Mouse (Mus musculus): ENCODE measurements around the gene Tmem41b. TPM values are rescaled to one million over a fixed set of nuclear protein-coding genes. Genes with fewer than 3 reads are reported as not detected.
"Not testable (repeated sequence)": the region's sequence is repeated elsewhere in the genome, so short reads cannot be mapped to it uniquely, and the experiment has no call there.

The Tmem41b gene
- total RNA-seq, 2 experiments from 2014 or later = 28.6 to 41.6 TPM

DNA sequence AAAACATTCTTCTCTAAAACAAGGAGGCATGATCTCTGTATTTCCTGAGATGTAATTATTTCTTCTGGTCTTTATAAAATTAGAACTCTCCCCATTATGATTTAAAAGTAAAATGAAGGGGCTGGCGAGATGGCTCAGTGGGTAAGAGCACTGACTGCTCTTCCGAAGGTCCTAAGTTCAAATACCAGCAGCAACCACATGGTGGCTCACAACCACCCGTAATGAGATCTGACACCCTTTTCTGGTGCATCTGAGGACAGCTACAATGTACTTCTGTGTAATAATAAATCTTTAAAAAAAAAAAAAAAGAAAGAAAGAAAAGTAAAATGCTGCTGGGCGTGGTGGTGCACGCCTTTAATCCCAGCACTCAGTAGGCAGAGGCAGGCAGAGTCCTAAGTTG is 9.6 kb downstream of the Tmem41b start:
- not testable (repeated sequence) for DNase-seq

DNA sequence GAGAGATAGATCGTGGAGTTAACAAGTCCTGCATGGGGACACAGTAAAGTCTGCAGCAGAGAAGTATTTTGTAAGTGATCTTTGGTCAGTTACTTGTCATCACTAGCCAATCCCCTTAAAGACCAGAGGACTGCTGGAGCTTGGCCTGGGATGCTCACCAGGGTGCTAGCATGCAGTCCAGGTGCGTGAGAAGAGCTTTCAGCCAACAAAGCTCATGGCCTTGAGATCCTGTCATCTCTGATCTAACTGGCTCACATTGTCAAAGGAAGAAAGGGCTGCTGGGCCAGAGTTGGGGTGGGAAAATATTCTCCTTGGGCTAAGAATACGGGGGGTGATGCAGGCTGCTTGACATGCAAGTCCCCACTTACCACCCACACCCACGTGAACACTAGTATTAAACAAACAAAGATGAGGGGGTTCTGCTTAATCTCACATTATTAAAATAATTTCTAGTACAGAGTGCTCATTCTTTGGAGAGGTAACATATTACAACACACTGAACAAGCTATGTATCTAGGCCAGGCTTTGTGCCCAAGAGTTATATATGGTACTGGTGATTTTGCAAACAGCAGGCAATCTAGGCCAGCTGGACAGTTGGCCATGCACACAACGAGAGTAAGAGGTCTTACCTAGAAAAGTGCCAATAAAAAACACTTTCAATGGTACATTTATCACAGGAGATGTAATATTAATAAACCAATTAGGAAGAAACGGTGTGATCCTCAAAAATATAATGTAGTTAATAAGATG is 10.6 kb downstream of the Tmem41b start:
- DNase-seq = no peak

DNA sequence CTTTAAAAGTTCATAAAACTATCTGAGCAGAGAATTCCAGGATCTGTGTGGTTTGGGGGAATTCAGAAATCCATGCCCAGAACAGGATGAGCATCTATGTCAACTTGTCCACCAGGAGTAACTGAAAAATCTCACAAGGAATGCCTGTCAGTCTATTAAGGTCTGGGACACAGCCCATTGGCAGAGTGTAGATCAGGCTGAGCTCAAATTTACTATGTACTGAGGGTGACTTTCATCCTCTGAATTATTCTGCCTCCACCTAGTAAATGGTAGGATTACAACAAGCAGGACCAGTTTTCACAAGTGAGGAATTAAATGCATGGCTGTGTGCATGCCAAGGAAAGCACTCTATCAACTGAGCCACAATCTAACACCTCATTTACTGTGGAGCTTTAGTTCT is 17.2 kb downstream of the Tmem41b start:
- no peak for DNase-seq

DNA sequence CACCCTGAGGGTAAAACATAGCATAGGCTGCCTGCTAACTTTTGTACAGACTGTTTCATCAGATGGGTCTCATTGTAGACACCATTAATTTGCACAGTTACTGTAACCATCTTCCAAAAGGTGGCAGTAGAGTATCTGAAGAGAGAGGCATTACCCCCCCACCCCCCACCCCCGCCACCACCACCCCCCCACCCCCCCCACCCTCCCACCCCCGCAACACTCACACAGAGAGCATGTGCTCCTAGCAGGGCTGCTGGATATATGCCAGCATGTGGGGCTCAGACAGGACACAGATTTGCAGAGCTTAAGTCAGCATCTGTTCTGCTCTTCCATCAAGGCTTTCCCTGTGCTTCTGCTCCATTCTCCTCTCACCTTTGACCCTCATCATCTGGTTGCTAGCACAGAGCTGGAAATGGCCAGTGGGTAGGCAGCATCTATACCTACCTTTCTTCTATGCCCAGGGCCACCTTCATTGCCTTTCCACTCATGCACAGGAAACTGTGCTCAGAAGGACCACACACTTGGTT is 17.7 kb downstream of the Tmem41b start:
- peak; percentile 59 for DNase-seq

DNA sequence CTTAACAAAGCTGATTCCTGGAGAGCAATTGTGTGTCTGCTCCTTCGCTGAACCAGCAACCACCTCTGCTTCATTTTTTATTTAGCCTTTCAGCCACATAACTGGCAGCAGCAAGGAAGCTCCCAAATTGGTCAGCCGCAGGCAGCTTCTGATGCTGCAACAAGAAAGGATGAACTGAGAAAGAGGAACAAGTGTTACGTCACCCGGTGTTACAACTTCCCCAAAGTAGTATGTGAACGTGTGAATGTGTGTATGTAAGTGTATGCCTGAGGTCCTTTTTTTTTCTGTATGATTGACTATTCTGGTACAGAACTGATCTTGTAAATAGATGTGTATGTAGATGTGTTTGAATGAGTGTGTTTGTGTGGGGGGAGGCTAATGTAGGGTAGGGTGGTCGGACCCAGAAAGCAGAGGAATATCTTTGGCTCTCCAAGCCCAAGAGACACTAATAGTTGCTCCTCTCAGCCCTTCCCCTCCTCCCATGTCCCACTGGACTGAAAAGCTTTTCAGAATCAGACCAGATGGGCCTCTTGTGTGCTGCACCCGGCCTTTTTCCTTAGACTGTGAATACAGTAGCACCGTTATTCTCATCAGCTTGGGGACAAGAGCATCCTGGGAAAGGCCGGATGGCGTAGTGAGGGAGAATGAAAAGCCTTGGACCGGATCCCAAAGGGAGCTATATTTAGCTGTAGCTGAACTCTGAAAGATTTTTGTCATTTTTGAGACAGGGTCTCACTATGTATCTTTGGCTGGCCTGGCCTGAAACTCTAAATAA is 18.7 kb downstream of the Tmem41b start:
- DNase-seq = no peak

DNA sequence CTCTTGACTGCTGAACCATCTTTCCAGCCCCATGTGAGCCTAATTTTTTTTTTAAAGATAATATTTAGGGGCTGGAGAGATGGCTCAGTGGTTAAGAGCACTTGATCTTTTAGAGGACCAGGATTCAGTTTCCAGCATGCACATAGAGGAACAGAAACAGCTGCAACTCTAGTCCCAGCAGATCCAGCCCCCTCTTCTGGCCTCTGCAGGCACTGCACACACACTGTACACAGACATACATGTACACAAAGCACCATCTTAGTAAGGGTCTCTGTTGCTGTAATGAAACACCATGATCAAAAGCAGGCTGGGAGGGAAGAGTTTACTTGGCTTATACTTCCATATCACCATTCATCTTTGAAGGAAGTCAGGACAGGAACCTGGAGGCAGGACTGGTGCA is 21.1 kb downstream of the Tmem41b start:
- no peak for DNase-seq

DNA sequence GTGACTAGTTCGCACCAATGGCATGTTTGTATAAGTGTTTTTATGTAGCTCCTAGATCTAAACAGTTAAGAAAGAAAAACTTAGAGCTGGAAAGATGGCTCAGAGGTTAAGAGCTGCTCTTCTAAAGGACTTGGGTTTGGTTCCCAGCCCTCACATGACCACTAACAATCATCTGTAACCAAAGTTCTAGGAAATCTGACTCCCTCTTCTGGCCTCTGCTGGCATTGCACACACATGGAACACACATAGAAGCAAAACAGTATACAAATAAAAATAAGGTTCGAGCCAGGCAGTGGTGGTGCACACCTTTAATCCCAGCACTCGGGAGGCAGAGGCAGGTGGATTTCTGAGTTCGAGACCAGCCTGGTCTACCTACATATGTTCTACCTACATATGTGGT is 23.0 kb downstream of the Tmem41b start:
- no peak for DNase-seq

DNA sequence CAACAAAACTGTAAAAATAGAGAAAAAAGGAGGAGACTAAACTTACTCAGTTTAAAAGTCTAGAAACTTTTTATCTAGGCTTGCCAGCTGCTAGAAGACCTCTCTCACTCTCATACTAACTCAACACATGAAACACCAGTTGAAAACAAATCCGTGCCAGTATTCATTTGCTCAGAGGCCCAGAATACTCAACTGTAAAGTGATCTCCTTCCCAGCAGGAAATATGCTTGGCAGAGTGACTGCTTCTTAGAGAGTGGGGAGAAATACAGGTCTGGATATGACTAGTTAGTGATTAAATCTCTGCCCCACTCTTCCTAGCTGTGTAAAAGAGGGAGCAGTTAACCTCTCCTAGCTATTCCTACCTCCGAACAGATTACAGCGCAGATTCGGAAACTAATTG is 24.1 kb downstream of the Tmem41b start:
- DNase-seq = no peak

DNA sequence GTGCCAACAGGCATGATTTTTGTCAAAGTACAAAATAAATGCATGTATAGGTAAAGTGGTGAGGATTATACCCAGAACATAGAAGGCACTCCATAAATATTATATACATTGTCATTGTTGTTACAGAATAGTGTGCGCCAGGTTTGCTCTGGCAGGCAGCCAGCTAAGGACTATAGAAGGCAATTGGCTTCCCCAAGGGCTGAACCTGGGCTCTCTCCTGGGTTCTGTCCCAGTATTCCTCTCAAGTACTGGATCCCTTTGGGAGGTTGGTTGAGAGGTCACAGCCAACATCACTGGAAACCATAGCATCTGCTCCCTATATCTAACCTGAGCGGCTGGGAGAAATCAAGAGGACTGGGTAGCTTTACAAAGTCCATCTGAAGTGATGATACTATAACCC is 25.2 kb downstream of the Tmem41b start:
- DNase-seq = no peak

DNA sequence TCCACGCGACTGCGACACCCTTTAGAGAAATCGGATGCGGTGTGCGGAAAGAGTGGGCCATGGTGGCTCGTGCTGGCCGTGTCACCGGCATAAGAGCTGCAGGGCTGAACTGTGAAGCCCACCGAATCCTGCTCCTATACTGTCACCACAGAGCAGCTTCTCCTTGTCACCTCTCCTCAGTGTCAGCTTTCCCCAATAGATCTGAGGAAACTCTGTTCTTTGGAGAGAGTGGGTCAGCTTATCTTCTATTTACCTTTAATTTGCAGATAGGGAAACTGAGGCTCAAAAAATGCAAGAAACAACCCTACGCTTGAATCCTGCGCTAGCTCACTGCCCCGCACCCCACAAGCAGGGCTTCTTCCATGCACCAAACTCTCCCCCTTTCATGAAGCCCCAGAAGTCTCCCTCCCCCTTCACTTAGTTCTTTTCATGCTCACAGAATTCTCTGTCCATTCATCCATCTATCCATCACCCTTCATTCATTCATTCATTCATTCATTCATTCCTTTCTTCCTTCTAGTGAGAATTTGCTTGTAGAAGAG is 26.0 kb downstream of the Tmem41b start:
- DNase-seq = no peak

DNA sequence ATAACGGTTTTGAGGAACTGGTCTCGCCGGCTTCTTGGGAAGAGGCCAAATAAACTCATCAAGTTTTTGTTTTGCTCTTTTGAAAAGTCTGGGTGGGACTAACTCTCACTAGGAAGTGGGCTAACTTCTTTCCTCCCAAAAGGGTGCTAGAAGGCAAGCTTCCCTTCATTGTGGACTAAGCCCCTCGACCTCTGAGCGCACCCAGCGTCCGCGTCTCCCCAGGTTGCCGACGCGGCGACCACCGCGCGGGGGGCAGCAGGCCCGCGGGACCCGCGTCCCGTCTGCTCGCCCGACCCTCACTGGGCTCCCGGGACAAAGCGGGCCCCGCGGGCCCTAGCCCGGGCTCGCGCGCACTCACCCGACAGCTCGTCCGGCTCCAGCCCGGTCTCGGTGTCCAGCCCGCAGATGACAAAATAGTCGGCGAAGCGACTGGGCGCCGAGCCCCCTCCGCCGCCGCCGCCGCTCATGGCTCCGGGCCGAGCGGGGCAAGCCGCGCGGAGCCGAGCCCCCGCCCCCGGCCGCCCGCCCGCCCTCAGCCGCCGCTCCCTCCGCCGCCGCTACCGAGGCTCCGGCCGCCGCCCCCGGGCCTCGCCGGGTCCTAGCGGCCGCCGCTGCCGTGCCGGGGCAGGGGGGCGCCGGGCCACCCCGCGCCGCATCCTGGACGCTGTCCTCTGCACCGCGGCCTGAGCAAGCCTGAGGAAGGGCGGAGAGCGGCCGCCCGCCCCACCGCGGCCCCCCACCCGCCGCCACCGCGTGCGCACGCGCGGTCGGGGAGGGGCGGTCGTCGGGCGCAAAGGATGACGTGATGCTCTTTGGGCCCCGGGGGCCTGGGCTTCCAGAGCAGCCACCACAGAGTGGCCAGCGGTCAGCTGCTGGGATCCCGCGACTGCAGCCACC is 26.8 kb downstream of the Tmem41b start, which contains the start of gene Dennd5a:
TSS of gene Dennd5a (minus strand) at position 755 of the 897 bp plus-strand sequence.
- DNase-seq = peak; percentile 75

DNA sequence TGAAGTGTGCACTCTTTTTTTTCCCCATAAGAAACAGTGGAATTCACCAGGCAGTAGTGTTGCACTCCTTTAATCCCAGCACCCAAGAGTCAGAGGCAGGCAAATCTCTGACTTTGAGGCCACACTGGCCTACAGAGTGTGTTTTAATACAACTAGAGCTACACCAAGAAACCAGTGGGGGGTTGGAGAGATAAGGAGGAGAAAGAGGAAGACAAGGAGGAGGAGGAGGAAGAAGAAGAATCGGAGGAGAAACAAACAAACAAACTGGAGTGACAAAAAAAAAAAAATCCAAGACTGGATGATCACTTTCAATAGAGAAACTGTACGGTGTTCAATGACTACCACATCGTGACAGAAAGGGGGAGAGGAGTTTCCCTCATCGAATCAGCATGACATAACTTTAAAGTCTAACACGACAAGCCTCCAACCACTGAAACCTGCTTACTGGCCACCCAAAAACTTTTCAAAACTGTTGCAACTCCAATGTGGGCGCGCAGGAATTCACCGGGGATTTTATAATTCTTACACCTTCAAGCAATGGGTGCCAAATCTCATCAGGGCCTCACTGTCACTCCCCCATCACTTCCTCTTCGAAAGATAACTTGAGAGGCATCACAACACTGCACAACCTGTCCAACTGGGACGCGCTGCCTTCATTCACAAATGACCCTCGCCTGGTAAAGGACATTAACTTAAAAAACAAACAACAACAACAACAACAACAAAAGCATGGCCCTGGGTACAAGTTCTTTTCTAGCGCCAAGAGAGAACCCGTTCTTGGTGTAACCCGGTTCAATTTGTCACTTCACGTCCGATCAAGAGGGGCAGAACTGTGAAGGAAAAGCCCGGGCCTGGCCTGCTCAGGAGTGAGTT is 27.6 kb downstream of the Tmem41b start:
- peak; percentile 39 for DNase-seq

DNA sequence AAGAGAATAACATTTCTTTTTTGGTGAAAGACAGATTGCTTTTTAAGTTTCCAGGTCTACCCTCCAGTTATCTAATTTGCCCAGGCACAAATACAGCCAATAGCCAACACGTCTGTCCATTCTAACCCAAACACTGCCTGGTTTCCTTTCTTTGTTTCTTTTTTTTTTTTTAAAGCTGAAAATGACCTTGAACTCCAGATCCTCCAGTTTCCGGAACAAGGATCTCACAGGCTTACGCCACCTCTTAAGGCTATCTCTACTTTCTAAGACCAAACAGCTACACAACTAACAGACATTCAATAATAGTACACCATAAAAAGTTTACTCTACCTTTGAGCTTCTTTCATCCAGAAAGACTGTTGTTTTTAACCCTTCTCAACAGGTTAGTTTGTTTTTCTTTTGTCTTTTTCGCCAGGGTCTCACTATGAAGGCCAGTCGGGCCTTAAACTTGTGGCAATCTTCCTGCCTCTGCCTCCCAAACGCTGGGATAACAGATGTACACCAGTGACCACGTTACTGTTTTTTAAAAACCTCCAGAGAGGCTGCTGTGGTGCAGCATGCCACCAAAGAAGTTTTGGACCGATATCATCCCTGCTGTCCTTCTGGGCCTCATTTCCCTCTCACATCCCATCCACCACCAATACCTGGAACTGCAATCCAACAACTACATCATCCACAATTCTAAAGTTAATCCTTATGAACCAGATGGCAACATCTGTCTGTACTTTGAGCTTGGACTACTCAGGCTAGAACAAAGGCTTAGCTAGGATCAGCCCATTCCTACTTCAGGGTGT is 28.5 kb downstream of the Tmem41b start:
- DNase-seq = no peak

DNA sequence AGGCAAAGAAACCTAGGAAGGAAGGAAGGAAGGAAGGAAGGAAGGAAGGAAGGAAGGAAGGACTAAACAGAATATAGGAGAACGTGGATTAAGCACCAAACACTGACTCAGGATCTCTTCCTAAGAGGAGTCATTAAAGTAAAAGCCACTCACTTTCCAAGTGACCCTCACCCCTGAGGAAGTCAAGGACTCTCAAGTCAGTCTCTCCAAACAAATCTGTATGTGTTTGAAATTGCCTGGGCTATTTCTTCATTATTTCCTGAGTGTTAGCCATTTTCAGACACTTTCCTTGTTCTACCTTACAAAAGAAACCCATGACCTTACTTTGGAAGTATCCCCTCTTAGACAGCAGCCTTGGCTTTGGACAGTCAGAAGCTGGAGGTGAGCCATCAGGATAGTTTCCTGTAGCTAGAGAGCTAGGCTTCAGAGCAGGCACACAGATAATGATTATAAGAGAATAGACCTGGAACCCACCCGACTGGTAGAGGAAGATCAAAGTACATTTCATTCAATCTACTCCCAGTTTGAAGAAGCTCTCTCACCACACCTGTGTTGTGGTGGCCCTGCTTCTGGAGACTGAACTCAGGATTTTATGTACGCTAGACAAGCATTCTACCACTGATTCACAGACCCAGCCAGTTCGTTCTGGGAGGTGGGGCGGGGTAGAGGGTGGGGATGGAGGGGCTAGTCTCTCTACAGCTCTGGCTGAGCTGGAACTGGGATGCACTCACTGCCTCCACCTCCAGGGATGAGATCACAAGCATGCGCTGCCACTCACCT is 31.9 kb downstream of the Tmem41b start:
- DNase-seq = no peak

DNA sequence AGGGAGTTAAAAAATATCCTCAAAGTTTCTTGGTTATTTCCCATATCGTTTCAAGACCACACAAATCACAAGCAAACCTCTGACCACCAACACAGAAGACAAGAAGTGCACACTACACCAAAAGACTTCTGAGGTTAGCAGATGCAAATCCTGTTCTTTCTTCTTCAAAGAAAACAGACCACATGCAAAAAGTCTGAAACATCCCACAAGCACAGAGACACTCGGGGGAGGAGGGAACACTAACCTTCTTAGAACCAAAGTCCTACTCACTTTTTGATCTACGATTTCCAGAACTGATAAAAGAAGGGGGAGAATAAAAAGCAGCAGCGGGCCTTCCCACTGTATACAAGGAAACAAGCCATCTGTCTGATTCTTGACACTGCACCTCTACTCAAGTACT is 35.4 kb downstream of the Tmem41b start:
- DNase-seq = no peak

DNA sequence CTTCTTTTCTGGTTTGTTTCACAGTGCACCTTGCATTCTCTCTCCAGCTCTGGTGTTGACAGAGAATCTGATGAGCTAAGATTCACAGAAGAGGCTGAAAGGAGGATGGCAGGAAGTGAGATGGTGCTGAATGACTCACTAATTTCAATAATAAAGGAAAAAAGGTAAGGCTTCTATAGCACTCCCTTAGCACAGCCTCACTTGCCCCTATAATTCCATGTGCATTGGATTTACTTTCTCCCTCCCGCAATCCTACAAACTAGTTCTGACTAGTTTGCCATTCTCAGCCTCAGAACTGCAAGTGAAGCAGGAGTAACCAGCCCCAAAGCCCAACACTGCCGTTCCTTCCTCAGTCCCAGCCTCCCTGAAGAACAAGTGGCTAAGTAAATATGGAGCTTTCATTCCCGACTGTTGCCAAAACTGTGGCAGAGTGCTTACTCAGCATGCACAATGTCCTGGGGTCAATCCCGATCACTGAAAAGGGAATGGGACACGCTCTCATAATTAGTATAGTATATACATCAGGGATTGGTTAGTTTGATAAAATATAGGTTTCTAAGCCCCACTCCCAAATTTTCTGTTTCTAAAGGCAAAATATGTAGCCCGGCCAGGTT is 42.2 kb downstream of the Tmem41b start:
- no peak for DNase-seq

DNA sequence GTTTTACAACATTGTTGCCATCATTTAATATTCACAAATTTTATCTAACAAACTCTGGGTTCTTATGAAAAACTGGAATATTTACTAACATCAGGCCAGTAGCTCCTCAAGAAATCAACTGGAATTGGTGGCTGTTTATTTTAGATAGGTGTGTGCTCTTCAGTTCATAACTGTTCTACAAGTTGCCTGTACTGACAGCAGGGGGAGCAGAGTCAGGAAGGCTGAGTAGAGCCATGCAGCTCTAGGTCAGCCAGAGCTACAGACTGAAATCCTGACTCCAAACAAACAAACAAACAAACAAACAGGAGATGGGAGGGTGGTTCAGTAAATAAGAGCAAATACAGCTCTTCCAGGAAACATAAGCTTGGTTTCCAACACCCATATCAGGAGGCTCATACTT is 57.1 kb downstream of the Tmem41b start:
- DNase-seq = no peak

DNA sequence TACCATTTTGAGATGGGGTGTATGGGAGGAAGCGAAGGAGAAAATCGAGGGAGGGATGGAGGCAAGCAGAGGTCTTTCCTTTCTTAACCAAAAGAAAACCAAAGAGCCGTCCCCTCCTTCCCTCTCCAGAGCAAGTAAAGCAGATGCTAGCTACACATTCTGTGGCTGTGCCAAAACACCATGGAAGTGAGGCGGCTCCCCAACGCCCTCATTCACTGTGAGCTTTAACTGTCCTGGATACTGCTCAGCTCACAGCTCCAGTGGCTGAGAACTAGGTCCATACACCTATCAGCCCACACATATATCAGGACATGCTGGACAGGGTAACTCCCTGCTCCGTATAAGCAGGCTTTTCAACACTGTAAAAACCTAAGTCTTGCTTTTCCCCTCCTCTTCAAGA is 58.4 kb downstream of the Tmem41b start:
- no peak for DNase-seq

DNA sequence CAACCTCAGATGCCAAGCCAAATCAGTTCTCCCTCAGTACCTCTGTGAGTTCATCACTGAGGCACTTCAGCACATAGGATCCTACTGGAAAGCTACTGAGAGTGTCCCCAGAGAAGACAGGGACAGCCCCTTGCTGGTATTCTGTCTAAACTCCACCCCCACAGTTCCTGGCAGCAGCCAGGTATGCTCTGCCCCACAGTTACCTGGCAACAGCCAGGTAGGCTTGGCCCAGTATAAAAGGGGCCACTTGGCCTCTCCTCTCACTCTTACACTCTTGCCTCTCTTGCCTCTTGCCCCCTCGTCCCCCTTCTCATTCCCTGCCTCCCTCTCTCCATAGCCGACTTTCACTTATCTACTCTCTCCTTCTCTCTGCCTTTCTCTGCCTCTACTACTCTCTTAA is 61.8 kb downstream of the Tmem41b start:
- no peak for DNase-seq

Measured in gastrocnemius, postnatal 10 days (tissue).